Mouse (Mus musculus): Measurements from ENCODE around the gene Mrtfa.
"Not testable (repeated sequence)": the region's sequence is repeated elsewhere in the genome, so short reads cannot be mapped to it uniquely, and the experiment has no call there.

Gene Mrtfa

GRCm38 (mm10) chr15:81190630-81191178 lies at the start of gene Mrtfa:
Gene Mrtfa, minus strand, starts transcription at chr15:81190757.
- DNase-seq = peak; percentile 100

- DNase-seq = no peak
Measured at GRCm38 (mm10) chr15:81239794-81240343, 49.3 kb upstream of the Mrtfa start.

- peak; percentile 33 for DNase-seq
Measured at GRCm38 (mm10) chr15:81239261-81239660, 48.7 kb upstream of the Mrtfa start.

- DNase-seq = no peak
Measured at GRCm38 (mm10) chr15:81237471-81237870, 46.9 kb upstream of the Mrtfa start.

GRCm38 (mm10) chr15:81236062-81236461 lies 45.5 kb upstream of the Mrtfa start:
- DNase-seq = no peak

- peak; percentile 24 for DNase-seq
Measured at GRCm38 (mm10) chr15:81235086-81235920, 44.7 kb upstream of the Mrtfa start, which contains the start of gene Mchr1. Gene Mchr1, plus strand, starts transcription at chr15:81235499.

- no peak for DNase-seq
Measured at GRCm38 (mm10) chr15:81231325-81231724, 40.8 kb upstream of the Mrtfa start.

GRCm38 (mm10) chr15:81229791-81230190 lies 39.2 kb upstream of the Mrtfa start:
- DNase-seq = peak; percentile 75

GRCm38 (mm10) chr15:81228258-81228657 lies 37.7 kb upstream of the Mrtfa start:
- no peak for DNase-seq

GRCm38 (mm10) chr15:81227275-81227674 lies 36.7 kb upstream of the Mrtfa start:
- no peak for DNase-seq

- no peak for DNase-seq
Measured at GRCm38 (mm10) chr15:81226796-81227195, 36.2 kb upstream of the Mrtfa start.

- no peak for DNase-seq
Measured at GRCm38 (mm10) chr15:81225732-81226131, 35.2 kb upstream of the Mrtfa start.

- DNase-seq = no peak
Measured at GRCm38 (mm10) chr15:81225016-81225415, 34.5 kb upstream of the Mrtfa start.

- no peak for DNase-seq
Measured at GRCm38 (mm10) chr15:81221446-81221845, 30.9 kb upstream of the Mrtfa start.

GRCm38 (mm10) chr15:81220051-81220450 lies 29.5 kb upstream of the Mrtfa start:
- DNase-seq = not testable (repeated sequence)

- DNase-seq = no peak
Measured at GRCm38 (mm10) chr15:81219054-81219453, 28.5 kb upstream of the Mrtfa start.

GRCm38 (mm10) chr15:81216906-81217653 lies 26.5 kb upstream of the Mrtfa start:
- no peak for DNase-seq

- DNase-seq = no peak
Measured at GRCm38 (mm10) chr15:81212976-81213375, 22.4 kb upstream of the Mrtfa start.

GRCm38 (mm10) chr15:81210496-81210895 lies 19.9 kb upstream of the Mrtfa start:
- DNase-seq = no peak

- no peak for DNase-seq
Measured at GRCm38 (mm10) chr15:81202462-81202861, 11.9 kb upstream of the Mrtfa start.

GRCm38 (mm10) chr15:81199372-81199959 lies 8.9 kb upstream of the Mrtfa start:
- DNase-seq = no peak

GRCm38 (mm10) chr15:81198447-81198846 lies 7.9 kb upstream of the Mrtfa start:
- no peak for DNase-seq

- DNase-seq = no peak
Measured at GRCm38 (mm10) chr15:81197197-81197596, 6.6 kb upstream of the Mrtfa start.
